Mouse (Mus musculus) forebrain, embryonic 13.5 days (tissue): ENCODE measurements around the gene Zfp46. TPM values are rescaled to one million over a fixed set of nuclear protein-coding genes. Genes with fewer than 3 reads are reported as not detected.

ENCODE experiments used
- ATAC-seq: fragments of 200-750 bp; cut with Nextera tagmentation; 2 replicates; pipeline ENCODE4 v1.8.0; 2017
- H3K27ac ChIP-seq: fragments of 300-500 bp; sonication (generic); 2 replicates; pipeline ENCODE4 v1.5.1; 2015; ENCODE audit warnings: inconsistent platforms, mild to moderate bottlenecking, moderate library complexity
- H3K27me3 ChIP-seq: fragments of 300-500 bp; sonication (generic); 2 replicates; pipeline ENCODE4 v1.6.1; 2015; ENCODE audit warnings: mild to moderate bottlenecking, inconsistent platforms
- H3K36me3 ChIP-seq: fragments of 300-500 bp; sonication (generic); 2 replicates; pipeline ENCODE4 v1.6.1; 2015; ENCODE audit warnings: mild to moderate bottlenecking, inconsistent platforms; ENCODE audit not compliant: poor library complexity, severe bottlenecking
- H3K4me1 ChIP-seq: fragments of 300-500 bp; sonication (generic); 2 replicates; pipeline ENCODE4 v1.6.1; 2015; ENCODE audit warnings: inconsistent platforms
- H3K4me2 ChIP-seq: fragments of 300-500 bp; sonication (generic); 2 replicates; pipeline ENCODE4 v1.6.1; 2015; ENCODE audit warnings: inconsistent platforms, mild to moderate bottlenecking, moderate library complexity
- H3K4me3 ChIP-seq: fragments of 300-500 bp; sonication (generic); 2 replicates; pipeline ENCODE4 v1.5.1; 2015; ENCODE audit warnings: mild to moderate bottlenecking, inconsistent platforms
- H3K9ac ChIP-seq: fragments of 300-500 bp; sonication (generic); 2 replicates; pipeline ENCODE4 v1.6.1; 2015; ENCODE audit warnings: mild to moderate bottlenecking, inconsistent platforms
- H3K9me3 ChIP-seq: fragments of 300-500 bp; sonication (generic); replicated peaks from 2 replicates; pipeline ENCODE4 v1.6.1; 2016; ENCODE audit warnings: inconsistent platforms
- WGBS: fragments of 180-500 bp; shearing (Covaris S2); methylation state at CpG from one replicate; pipeline ENCODE4 v1.1.7; 2015; 5-methylcytosine and 5-hydroxymethylcytosine counted together
- polyA plus RNA-seq: library from polyadenylated mRNA; unstranded; fragments of >200 nt; fragmentation: Nextera tagmentation; extraction: Ambion mirVana; gene quantifications from 2 replicates; pipeline ENCODE4 v1.2.1, GENCODE M21; 2015

Gene Zfp46
- polyA plus RNA-seq, 1 experiment from 2014 or later: 30.7 TPM

GRCm38 (mm10) chr4:136291692-136292091 lies 7.2 kb downstream of the Zfp46 start:
- H3K36me3 ChIP-seq: peaks cover 87% of the 10 kb centered on the region

GRCm38 (mm10) chr4:136295941-136296340 lies 11.5 kb downstream of the Zfp46 start:
- Histone ChIP-seq H3K4me1 (peaks cover 10% of the 10 kb centered on the region), H3K4me2 (no peak overlapping the region), H3K9ac (no peak overlapping the region), H3K9me3 (no peaks in the 10 kb centered on the region), H3K27me3 (no peaks in the 10 kb centered on the region), H3K27ac (no peak overlapping the region), H3K36me3 (peaks cover 53% of the 10 kb centered on the region), H3K4me3 (no peak overlapping the region)
- ATAC-seq: no peak
- 79% methylated on average over 7 of the region's 7 CpGs for WGBS

More at GRCm38 (mm10) chr4:136291692-136292091, 7.2 kb downstream of the Zfp46 start:
- Histone ChIP-seq H3K4me2 (no peak overlapping the region), H3K4me1 (peaks cover 37% of the 10 kb centered on the region), H3K27ac (no peak overlapping the region), H3K4me3 (no peak overlapping the region), H3K27me3 (peaks cover 21% of the 10 kb centered on the region), H3K9me3 (0 out of 2 replicates have a peak, but pooled peaks cover 3% of the 10 kb centered on the region), H3K9ac (no peak overlapping the region)
- WGBS: 96% methylated on average over 6 of the region's 6 CpGs
- ATAC-seq: no peak

GRCm38 (mm10) chr4:136302462-136302861 lies 18.0 kb downstream of the Zfp46 start:
- H3K36me3 ChIP-seq: no peaks in the 10 kb centered on the region
- no peak overlapping the region for H3K9ac ChIP-seq
- H3K27me3 ChIP-seq: no peaks in the 10 kb centered on the region
- no peak overlapping the region for H3K4me3 ChIP-seq
- WGBS: 79% methylated on average over 4 of the region's 4 CpGs
- ATAC-seq: no peak
- H3K9me3 ChIP-seq: no peaks in the 10 kb centered on the region
- H3K4me1 ChIP-seq: no peaks in the 10 kb centered on the region
- H3K27ac ChIP-seq: no peak overlapping the region
- H3K4me2 ChIP-seq: no peak overlapping the region

- no peak overlapping the region for H3K27ac ChIP-seq
- WGBS: 41% methylated on average over 2 of the region's 2 CpGs
- H3K4me1 ChIP-seq: peaks cover under 1% of the 10 kb centered on the region; the same call in 1 of the 2 replicates
- no peak overlapping the region for H3K4me2 ChIP-seq
- H3K27me3 ChIP-seq: no peaks in the 10 kb centered on the region
- H3K36me3 ChIP-seq: no peaks in the 10 kb centered on the region
- ATAC-seq: no peak
- no peak overlapping the region for H3K9ac ChIP-seq
- no peaks in the 10 kb centered on the region for H3K9me3 ChIP-seq
- no peak overlapping the region for H3K4me3 ChIP-seq
Observed at GRCm38 (mm10) chr4:136304181-136304580, 19.7 kb downstream of the Zfp46 start.

GRCm38 (mm10) chr4:136308355-136308754 lies 23.9 kb downstream of the Zfp46 start:
- no peaks in the 10 kb centered on the region for H3K36me3 ChIP-seq
- no peak overlapping the region for H3K27ac ChIP-seq
- H3K4me2 ChIP-seq: no peak overlapping the region
- H3K4me1 ChIP-seq: peaks cover 22% of the 10 kb centered on the region
- WGBS: 44% methylated on average over 2 of the region's 2 CpGs
- H3K9ac ChIP-seq: no peak overlapping the region
- no peak overlapping the region for H3K4me3 ChIP-seq
- no peaks in the 10 kb centered on the region for H3K9me3 ChIP-seq
- no peaks in the 10 kb centered on the region for H3K27me3 ChIP-seq
- ATAC-seq: no peak

GRCm38 (mm10) chr4:136309780-136310179 lies 25.3 kb downstream of the Zfp46 start:
- ATAC-seq: no peak
- peak overlapping the region; percentile 70 for H3K9ac ChIP-seq
- H3K27ac ChIP-seq: peak overlapping the region; percentile 98
- H3K27me3 ChIP-seq: no peaks in the 10 kb centered on the region
- H3K4me1 ChIP-seq: peaks cover 36% of the 10 kb centered on the region
- no peaks in the 10 kb centered on the region for H3K9me3 ChIP-seq
- no peaks in the 10 kb centered on the region for H3K36me3 ChIP-seq
- WGBS: 5% methylated on average over 11 of the region's 11 CpGs
- H3K4me2 ChIP-seq: peak overlapping the region; percentile 63
- peak overlapping the region; percentile 100 for H3K4me3 ChIP-seq

- Histone ChIP-seq H3K4me3 (peak within 1 kb of the TSS; percentile 100), H3K4me2 (peak within 1 kb of the TSS; percentile 73), H3K9ac (peak within 1 kb of the TSS; percentile 100), H3K27me3 (no peaks in the 10 kb centered on the region), H3K27ac (peak within 1 kb of the TSS; percentile 98), H3K36me3 (no peaks in the 10 kb centered on the region), H3K4me1 (peaks cover 41% of the 10 kb centered on the region), H3K9me3 (no peaks in the 10 kb centered on the region)
- ATAC-seq: peak; percentile 100
- under 1% methylated on average over 64 of the region's 65 CpGs for WGBS
Observed at GRCm38 (mm10) chr4:136310229-136311041, 26.0 kb downstream of the Zfp46 start, which contains the start of gene Hnrnpr. Gene Hnrnpr, plus strand, starts transcription at chr4:136310942.

- under 1% methylated on average over 63 of the region's 81 CpGs for WGBS
- Histone ChIP-seq H3K4me1 (peaks cover 41% of the 10 kb centered on the region), H3K9ac (peak overlapping the region; percentile 100), H3K4me3 (peak overlapping the region; percentile 100), H3K36me3 (peaks cover 1% of the 10 kb centered on the region), H3K27me3 (no peaks in the 10 kb centered on the region), H3K4me2 (peak overlapping the region; percentile 73), H3K27ac (peak overlapping the region; percentile 98), H3K9me3 (no peaks in the 10 kb centered on the region)
- ATAC-seq: no peak
Observed at GRCm38 (mm10) chr4:136311042-136311999, 26.8 kb downstream of the Zfp46 start.

- no peaks in the 10 kb centered on the region for H3K9me3 ChIP-seq
- WGBS: 14% methylated on average over 4 of the region's 4 CpGs
- peak overlapping the region; percentile 100 for H3K9ac ChIP-seq
- peaks cover 14% of the 10 kb centered on the region for H3K36me3 ChIP-seq
- H3K4me3 ChIP-seq: peak overlapping the region; percentile 100
- peak overlapping the region; percentile 73 for H3K4me2 ChIP-seq
- ATAC-seq: no peak
- H3K27ac ChIP-seq: no peak overlapping the region
- H3K4me1 ChIP-seq: peaks cover 41% of the 10 kb centered on the region
- H3K27me3 ChIP-seq: no peaks in the 10 kb centered on the region
Observed at GRCm38 (mm10) chr4:136312616-136313015, 28.1 kb downstream of the Zfp46 start.

- H3K27ac ChIP-seq: no peak overlapping the region
- no peak overlapping the region for H3K4me3 ChIP-seq
- no peak for ATAC-seq
- WGBS: 58% methylated on average over 4 of the region's 4 CpGs
- no peak overlapping the region for H3K4me2 ChIP-seq
- peaks cover 62% of the 10 kb centered on the region for H3K36me3 ChIP-seq
- peaks cover 25% of the 10 kb centered on the region for H3K4me1 ChIP-seq
- H3K9ac ChIP-seq: no peak overlapping the region
- no peaks in the 10 kb centered on the region for H3K27me3 ChIP-seq
- no peaks in the 10 kb centered on the region for H3K9me3 ChIP-seq
Observed at GRCm38 (mm10) chr4:136317667-136318066, 33.2 kb downstream of the Zfp46 start.

GRCm38 (mm10) chr4:136320016-136320415 lies 35.5 kb downstream of the Zfp46 start:
- Histone ChIP-seq H3K27ac (no peak overlapping the region), H3K36me3 (peaks cover 79% of the 10 kb centered on the region), H3K9ac (no peak overlapping the region), H3K4me2 (no peak overlapping the region), H3K4me3 (no peak overlapping the region), H3K27me3 (no peaks in the 10 kb centered on the region), H3K4me1 (peaks cover 2% of the 10 kb centered on the region), H3K9me3 (no peaks in the 10 kb centered on the region)
- 94% methylated on average over 4 of the region's 4 CpGs for WGBS
- ATAC-seq: no peak

- Histone ChIP-seq H3K4me1 (no peaks in the 10 kb centered on the region), H3K9me3 (no peaks in the 10 kb centered on the region), H3K36me3 (peaks cover 77% of the 10 kb centered on the region), H3K9ac (no peak overlapping the region), H3K4me2 (no peak overlapping the region), H3K4me3 (no peak overlapping the region), H3K27ac (no peak overlapping the region), H3K27me3 (no peaks in the 10 kb centered on the region)
- no peak for ATAC-seq
- 82% methylated on average over 2 of the region's 2 CpGs for WGBS
Observed at GRCm38 (mm10) chr4:136324226-136324625, 39.7 kb downstream of the Zfp46 start.
